Mouse (Mus musculus) cerebellum, adult 11 months (tissue): ENCODE measurements around the gene Aup1.

Experiments
- DNase-seq: peaks from one replicate; pipeline ENCODE4 v3.0.0; 2022

Gene Aup1

GRCm38 (mm10) chr6:83031921-83032590, 22.3 kb upstream of the Aup1 start:
- DNase-seq: no peak

DNA sequence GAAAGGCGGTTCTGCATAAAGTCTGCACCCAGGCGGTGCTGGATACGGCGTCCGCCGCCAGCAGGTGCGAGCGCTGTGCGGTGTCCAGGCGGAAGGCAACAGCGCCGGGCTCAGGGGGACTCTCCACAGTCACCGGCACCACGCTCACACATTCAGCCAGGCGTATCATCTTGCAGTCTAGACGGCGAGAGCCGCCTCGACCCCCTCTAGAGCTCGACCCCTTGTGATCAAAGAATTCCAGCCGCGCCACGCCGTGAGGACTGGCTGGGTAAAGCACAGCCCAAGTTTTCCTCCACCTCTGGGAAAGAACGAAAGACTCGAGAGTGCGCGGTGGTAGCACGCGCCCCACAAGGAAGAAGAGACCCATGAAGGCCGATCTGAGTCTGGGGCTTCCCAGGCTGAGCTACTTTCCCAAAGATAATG, 21.5 kb upstream of the Aup1 start:
- no peak for DNase-seq

DNA sequence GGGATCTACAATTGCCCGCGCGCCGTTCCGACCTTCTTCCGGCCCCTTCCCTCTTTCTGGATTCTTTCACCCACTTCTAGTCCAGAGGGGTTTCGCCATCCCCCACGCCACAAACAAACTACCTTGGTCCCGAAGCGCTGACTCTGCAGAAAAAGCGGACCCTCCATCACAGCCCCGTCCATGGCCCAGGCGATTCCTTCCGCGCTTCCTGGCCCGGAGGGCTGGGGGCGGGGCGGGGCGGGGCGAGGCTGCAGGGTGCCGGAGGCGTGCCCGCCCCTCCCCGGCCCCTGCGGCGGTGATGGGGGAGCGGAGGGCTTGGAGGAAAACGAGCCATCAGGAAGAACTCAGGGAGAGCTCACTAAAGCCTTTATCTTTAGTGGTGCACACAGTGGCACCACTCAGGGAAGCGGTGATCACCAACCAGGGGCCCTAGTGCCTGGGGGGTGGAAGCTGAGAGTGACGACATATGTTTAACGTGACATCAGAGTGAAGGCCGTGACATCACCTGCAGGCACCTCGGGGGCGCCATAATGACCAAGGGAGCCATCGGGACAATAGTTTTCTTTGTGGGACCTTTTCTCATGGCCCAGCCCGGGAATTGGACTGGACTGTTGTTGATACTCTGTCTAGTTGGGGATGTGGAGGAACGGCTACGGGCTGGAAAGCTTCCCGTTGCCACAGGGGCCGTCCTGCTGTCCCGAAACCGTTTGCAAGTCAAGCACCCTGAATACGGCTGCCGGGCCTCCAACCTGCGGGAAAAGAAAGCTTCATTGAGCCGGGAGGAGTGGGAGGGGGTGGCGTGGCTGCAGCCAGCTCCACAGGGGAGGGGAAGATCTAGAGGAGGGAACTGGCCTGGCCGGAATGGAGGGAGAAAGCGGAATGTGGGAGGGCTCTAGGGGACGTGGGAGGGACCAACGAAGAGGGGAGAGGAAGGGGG, 20.8 kb upstream of the Aup1 start, which contains the start of the genes Dok1 and Loxl3:
Gene Dok1, minus strand, starts transcription at position 223 of the 937 bp plus-strand sequence.
Gene Loxl3, plus strand, starts transcription at position 925 of the 937 bp plus-strand sequence.
- no peak for DNase-seq

- no peak for DNase-seq
Observed at GRCm38 (mm10) chr6:83034463-83035055, 19.8 kb upstream of the Aup1 start.

DNA sequence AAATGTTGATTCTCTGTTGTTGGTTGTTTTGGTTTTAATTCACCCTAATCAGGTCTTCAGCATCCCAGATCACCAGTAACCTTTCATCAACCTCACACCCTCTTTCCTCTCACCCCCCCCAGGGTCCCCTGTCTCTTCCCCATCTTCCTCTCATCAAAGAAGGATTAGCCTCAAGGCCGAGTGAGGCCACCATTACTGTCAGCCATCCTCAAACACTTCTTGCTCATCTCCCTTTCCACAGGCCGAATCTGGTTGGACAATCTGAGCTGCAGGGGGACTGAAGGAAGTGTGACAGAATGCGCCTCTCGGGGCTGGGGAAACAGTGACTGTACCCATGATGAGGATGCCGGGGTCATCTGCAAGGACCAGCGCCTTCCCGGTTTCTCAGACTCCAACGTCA, 17.1 kb upstream of the Aup1 start:
- DNase-seq: no peak

DNA sequence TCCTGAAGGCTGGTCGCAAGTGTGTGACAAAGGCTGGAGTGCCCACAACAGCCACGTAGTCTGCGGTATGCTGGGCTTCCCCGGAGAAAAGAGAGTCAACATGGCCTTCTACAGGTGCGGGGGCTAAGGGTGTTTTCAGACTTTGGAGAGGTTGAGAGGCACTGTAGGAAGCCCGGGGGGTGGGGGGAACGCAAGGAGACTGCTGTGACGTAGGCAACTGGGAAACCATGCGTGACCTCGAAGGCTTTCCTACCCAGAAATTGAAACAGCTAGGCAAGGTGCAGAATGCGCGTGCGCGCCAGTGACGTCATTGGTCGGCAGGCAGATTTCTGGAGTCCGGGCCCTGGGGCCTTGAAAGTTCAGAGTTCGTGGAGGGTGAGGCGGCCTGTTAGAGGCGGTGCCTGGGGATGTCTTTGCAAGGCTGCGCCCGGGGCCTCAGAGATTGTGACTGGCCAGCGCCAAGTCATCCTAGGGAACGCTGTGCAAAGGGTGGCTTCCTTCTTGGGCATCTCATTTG, 15.8 kb upstream of the Aup1 start:
- peak; percentile 85 for DNase-seq

DNA sequence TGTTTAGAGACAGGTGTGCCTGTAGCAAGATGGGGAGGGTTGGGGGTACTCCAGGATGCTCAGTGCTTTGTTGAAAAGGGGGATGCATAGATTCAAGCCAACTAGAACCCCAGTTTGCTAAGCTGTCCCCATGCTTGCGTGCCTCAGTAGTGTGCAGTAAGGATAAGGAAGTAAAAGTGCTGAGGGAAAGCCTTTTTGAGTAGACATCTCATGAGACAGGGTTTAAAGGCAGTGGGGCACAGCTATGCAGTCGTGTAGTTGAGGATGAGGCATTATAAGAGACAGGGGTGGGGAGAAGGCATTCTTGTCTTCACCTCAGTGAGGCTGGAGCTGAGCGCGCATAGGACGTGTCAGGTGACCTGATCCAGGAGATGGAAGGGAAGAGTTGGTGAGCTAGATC, 13.7 kb upstream of the Aup1 start:
- no peak for DNase-seq

DNA sequence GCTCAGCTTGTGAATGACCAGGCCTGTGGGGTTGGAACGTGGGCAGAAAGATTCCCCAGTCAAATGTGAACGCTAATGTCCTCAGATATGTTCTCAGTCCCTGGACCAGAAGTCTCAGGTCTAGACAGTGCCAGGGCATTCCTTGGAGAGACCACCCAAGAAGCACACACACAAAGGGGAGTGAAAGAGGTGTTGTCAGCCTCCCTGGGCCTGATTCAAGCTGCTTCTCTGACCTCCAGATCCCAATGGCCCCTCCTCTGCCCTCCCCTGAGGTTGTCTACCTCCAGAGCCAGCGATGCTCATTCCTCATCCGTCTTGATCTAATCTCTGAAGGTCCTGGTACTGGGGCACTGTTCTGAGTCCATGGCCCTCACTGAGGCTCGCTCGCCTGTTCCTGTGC, 10.8 kb upstream of the Aup1 start:
- no peak for DNase-seq

GRCm38 (mm10) chr6:83043993-83044392, 10.3 kb upstream of the Aup1 start:
- no peak for DNase-seq

- no peak for DNase-seq
Observed at GRCm38 (mm10) chr6:83044742-83045141, 9.6 kb upstream of the Aup1 start.

GRCm38 (mm10) chr6:83049367-83049766, 5.0 kb upstream of the Aup1 start:
- DNase-seq: no peak

DNA sequence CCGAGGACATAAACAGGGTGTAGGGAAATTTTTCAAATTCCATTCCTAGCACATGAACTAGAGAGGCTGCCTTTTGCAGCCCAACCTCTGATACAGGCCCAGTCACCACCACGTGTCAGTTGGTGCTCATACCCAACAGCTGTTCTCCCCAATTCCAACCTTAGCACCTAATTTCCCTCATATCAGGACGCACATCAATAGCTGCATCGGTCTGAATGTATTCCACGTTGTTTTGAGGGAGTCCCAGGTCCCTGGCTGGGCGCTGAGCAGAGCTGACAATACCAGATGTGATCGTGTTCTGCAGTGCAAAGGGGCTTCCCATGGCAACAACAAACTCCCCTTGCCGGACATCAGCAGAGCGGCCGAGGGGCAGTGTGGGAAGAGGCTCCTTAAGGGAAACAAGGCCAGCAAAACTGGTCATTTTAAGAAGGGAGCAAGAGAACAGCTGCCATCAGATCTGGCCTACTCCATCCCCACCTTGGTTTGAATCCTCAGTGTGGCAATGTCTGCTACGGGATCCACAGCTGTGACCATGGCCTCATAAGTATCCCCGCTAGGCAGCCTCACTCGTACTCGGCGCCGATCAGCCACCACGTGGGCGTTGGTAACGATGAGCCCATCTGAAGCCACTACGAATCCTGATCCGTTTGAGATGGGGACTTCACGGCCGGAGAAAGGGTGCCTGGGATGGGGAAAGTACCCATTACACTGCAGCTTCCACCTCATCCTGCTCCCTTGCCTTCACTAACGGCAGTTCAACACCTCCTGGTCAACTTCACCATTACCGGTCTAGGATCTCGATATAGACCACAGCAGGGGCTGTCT, 973 bp upstream of the Aup1 start:
- no peak for DNase-seq

DNA sequence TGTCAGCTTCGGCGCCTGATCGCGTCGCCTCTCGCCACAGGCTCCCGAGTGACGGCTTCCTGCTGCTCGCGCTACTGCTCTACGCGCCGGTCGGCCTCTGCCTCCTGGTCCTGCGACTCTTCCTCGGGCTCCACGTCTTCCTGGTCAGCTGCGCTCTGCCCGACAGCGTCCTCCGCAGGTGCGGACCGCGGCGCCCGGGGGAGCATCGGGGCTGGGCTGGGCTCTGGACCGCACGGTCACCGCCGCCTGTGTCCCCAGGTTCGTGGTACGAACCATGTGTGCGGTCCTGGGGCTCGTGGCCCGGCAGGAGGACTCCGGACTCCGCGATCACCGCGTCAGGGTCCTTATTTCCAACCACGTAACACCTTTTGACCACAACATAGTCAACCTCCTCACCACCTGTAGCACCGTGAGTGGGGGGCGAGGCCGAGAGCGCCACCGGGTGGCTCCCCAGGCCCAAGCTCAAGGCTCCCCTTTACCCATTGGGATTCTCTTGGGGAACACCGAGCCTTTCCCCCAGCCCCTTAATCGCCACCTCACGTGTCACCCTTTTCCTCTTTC, 630 bp downstream of the Aup1 start, which contains the start of gene Htra2:
Gene Htra2, minus strand, starts transcription at position 403 of the 561 bp plus-strand sequence.
- DNase-seq: no peak

- no peak for DNase-seq
Observed at GRCm38 (mm10) chr6:83057790-83058189, 3.5 kb downstream of the Aup1 start, which contains the start of gene Dqx1. Gene Dqx1, plus strand, starts transcription at chr6:83057844.

DNA sequence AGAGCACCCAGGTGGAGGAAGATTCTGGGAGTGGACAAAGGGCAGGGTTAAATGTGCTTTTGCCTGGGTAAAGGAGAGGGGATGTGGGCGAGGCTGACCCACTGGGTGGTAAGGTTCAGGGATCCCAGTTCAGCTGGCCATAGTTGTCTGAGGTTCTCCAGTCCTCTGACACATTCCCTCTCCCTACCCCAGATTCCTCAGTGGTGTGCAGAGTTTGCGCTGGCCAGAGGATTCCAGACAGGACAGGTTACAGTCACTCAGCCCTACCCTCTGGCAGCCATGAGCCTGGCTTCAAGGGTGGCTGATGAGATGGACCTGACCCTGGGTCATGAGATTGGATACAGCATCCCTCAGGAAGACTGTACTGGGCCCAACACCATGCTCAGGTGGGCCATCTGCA, 4.4 kb downstream of the Aup1 start:
- DNase-seq: no peak

DNA sequence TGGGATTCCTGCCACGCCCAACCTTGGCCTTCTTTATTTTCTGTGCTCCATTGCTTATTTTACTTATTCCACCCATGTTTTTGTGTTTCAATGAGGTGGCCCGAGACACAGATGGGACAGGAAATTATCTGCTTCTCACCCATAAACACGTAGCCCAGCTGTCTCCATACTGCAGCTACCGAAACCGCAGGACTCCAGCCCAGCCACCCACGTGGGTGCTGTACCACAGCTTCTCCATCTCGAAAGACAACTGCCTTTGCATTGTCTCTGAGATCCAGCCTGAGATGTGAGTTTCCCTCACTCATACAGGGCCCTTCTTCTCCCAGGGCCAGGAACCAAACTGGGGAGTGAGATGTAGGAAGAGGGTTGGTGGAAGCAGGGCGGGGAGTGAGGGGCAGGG, 11.7 kb downstream of the Aup1 start:
- DNase-seq: no peak

DNA sequence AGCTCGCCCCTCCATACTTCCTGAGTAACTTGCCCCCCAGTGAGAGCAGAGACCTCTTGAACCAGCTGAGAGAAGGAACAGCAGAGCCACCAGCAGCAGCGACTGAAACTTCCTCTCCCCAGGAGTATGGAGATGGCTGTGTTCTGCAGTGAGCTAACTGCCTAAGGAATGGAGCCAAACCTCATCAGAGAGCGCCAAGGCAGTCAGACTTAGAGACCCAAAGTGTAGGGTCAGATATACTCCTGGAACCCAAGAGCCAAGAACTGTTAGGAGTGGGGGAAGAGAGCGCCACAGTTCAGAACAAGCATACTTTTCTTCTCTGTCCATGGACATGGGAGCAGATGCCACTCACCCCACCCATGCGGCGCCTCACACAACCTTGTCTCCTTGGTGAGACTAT, 12.1 kb downstream of the Aup1 start:
- no peak for DNase-seq

DNA sequence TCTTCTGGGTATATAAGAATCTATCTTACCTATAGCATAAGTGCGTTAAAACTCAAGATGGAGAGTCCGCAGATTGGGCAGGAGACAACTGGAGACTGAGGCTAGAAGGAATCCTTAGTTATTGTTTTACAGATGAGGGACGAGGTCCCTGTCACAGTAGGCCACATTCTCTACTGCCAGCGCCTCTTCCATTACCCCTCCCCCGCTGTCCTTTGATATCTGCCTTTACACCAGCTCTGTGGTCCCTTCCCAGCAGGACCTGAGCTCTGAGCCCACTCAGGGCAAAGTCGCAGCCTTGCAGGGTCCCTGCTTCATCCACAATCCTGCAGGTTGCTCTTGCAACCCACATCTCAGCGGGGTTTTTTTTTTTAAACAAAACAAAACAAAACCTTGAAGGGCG, 13.9 kb downstream of the Aup1 start:
- DNase-seq: no peak

DNA sequence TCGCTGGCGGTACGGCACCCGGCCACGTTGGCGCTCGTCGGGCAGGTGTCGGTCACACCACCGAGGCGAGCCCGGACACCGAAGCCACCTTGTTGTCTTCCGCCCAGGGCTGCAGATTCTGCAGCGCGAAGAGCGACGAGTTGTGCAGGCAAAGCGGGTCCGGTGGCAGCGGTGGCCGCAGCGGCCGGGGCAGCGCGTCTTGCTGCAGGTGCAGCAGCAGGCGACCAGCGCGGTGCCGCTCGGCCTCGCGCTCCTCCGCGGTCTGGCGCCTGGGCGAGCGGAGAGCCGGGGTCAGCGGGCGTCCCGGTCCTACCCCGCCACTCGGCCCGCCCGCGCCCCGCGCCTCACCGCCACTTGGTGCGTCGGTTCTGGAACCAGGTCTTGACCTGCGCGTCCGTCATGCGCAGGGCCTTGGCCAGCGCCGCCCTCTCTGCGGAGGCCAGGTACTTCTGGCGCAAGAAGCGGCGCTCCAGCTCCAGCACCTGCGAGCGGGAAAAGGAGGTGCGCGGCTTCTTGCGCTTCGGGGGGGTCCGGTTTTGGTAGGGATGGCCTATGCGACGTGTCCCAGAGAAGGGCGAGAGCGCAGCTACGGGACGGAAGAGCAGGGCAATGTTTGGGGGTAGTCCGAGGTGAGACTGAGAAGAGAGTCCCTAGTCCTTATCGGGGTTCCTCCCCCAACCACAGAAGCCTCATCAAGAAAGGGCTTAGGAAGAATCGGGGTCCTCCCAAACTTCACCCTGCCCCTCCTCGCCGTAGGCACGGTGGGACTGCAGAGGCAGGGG, 14.6 kb downstream of the Aup1 start:
- no peak for DNase-seq

DNA sequence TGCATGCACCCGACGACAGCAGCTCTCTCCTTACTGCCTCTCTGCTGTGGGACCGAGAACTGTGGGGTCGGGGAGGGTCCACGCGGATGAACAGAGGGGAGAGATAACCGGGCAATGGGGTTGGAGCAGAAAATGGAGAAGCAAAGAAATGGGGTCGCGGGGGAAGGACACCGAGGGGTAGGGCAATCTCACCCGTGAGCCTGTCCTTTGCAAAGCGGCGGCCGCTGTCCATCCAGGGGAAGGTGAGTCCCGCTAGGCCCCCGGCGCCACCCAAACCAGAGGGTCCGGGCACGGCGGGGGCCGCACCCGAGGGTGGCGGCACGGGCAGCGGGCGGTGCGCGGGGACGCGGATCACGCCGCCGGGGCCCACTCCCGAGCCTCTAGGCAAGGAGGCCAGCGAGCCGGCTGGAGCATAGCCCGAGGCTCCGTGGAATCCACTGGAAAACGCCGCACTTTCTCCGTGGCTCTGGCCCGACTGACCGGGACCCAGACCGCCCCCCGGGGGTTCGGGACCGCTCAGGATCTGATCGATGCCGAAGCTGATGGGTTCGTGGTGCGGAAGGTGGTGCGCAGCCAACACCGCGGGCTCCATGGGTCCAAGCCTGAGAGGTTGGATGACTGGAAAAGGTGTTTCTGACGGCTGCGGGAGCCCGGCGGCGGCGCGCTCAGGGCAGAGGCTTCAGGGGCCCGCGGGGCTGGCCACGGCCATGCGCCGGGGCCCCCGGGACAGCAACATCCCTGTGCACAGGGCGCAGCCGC, 15.3 kb downstream of the Aup1 start:
- no peak for DNase-seq

GRCm38 (mm10) chr6:83070247-83070310, 15.8 kb downstream of the Aup1 start, which contains the start of gene Tlx2:
Gene Tlx2, minus strand, starts transcription at chr6:83070293.
- DNase-seq: no peak
